Mouse (Mus musculus) lung, postnatal 25 days (tissue): ENCODE results near the gene Tmem185a.
"Not testable (repeated sequence)": the region's sequence is repeated elsewhere in the genome, so short reads cannot be mapped to it uniquely, and the experiment has no call there.

ENCODE experiments used
- DNase-seq: peaks from one replicate; pipeline ENCODE4 v3.0.0; 2022; ENCODE audit warnings: low spot score

Tmem185a gene

DNA sequence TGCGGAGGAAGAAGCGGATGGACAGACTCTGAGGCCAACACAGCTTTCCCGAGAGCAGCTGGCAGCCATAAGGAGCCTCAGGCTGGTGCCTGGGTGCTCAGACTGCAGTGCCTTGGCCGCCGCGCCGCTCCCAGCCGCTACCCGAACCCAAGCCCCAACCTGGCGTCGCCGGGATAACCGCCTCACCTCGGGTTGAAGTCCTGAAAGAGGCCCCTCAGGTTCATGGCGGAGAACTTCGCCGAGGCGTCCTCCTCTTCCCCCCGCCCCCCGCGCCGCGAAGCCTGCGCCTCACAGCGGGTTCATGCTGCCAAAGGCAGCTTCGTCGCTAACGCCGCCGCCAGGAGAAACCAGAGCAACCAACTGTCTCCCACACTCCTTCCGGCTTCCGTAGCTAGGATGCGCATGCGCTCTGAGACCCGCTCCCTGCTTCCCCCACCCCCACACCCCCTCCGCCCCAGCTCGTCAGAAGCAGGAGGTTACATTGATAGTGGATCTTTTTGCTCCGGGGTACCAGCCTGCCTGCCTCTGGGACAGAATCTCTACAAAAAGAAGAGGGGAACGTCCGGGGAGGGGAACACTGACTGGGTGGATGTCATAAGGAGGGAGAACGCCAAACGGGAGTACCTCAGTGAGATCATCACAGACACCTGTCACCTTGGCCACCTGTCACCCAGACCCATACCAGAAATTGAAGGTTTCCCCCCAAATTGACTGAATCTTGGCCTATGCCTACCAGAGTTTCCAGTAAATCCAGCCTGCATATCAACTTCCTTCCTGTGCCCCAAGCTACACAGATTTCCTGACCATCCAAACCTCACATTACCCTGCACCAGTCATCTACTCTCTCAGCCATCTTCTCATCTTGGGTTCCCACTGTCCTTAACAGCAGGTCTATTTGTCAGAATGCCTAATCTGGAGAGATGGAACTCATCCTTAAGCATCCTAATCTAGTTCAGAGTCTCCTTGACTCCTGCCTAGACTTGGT is at the start of gene Tmem185a:
Gene Tmem185a (minus strand): TSS at position 389 of the 985 bp plus-strand sequence.
- peak; percentile 82 for DNase-seq

GRCm38 (mm10) chrX:70514413-70514812 is 37.4 kb upstream of the Tmem185a start:
- not testable (repeated sequence) for DNase-seq

- DNase-seq = not testable (repeated sequence)
Measured at GRCm38 (mm10) chrX:70487328-70487727, 10.3 kb upstream of the Tmem185a start.

DNA sequence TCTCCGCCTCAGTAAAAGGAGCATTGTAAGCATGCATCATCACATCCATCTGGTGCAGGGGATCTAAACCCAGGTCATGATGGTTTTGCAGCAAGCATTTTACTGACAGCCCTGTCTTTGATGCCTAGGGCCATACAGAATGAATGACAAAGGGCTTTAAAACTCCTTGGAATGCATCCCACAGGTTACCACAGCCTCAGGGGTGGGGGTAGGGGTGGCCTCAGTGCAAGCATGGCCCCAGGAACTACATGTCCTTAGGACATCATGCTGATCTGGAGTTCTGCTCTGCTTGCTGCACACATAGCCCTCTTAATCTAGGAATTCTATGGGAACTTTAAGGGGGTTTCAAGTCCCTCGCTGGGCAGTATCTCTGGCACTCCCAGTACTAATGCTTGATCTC is 5.2 kb upstream of the Tmem185a start:
- no peak for DNase-seq

GRCm38 (mm10) chrX:70478701-70479100 is 1.7 kb upstream of the Tmem185a start:
- DNase-seq = no peak

DNA sequence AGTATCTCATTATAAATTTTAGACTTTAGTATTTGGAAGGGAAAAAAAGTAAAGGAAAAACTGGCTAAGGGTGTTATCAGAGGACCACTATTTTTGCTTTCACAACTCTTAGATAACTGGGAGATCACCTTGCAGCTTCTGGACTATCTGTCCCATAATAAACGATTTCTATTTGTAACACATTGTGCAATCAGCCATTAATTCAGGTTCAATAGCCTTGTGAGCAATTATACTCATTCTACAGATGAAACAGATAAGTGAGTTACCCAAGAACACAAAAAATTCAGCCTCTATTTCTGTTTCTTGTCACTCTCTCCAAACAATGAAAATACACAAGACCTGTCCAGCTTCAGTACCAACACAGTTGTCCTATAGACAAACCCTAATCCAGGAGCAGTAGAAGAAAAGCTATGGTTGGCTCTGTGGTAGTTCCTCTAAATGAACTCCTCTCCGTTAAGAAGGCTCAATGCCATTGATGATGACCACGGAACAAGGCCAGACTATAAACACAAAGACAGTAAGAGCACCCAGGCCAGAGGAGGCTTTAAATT is 1.7 kb downstream of the Tmem185a start:
- no peak for DNase-seq

DNA sequence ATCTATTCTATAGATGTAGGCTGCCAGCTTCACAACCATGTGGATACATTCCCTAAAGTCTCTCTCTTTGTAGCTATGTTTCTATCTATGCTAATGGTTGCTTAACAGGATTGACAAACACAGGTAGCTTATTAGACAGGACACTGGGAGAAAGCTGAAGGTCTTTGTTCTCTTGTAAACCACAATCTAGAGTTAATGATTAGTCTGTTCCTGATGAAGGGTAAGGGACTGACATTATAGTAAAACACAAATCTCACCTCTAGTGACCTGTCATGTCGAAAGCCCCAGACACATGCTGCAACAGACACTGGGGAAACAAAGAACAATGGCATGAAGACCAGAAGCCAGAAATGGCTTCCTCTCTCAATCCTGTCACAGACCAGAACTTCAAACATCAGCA is 10.1 kb downstream of the Tmem185a start:
- no peak for DNase-seq

- DNase-seq = no peak
Measured at GRCm38 (mm10) chrX:70465489-70465888, 11.5 kb downstream of the Tmem185a start.

DNA sequence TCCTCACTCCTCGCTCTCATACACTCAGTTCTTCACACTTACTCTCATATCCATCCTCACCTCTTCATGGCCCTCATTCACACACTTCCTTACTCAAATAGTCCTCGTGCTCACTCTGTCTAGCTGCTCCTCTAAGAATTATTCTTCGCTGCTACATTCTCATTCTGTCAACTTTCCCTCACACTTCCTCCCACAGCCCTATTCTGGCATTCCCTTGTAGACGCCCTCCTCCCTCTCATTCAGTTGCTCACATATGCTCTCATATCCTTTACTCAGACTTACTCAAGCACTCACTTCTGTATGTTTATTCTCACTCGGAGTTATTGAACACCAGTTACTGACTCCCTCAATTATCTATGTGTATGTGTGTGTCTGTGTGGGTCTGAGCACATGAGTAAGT is 13.4 kb downstream of the Tmem185a start:
- no peak for DNase-seq

DNA sequence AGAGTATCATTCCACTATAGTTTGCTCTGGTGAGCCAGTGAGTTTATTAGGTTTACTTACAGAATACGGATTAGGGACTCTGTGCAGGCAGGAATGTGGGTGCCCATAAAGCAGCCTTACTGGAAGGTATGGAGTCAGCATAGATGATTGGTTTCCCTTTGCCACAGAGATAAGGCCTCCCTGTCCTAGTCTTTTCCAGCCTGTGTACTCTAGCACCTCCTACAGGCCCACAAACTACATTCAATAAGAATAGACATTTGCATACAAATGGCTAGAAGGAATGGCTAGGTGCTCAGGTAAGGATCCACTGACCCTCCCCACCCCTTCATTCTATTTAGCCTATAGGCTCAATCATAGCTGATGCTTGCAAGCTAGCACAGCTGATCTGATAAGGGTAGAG is 24.6 kb downstream of the Tmem185a start:
- not testable (repeated sequence) for DNase-seq

DNA sequence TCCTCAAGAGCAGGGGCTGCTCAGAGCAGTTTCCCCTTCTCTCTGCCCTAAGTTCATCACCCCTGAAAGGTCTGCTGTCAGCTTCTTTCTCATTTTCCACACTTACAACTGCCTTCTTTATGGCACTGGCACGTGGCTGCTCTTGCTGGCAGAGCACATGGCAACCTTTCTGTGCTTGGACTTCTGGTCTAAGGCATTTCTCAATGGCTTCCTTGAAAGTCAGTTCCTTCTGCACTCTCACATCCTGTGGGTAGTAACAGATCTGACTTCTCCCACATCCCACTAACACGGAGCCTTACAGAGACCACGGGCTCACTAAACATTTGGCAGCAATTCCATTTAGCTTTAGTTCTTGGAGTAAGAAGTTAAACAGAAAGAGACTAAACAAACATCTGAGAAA is 51.5 kb downstream of the Tmem185a start:
- DNase-seq = not testable (repeated sequence)
